Mouse (Mus musculus) lung, embryonic 16.5 days (tissue): ENCODE results near the gene Mvb12b. TPM values are rescaled to one million over a fixed set of nuclear protein-coding genes. Genes with fewer than 3 reads are reported as not detected.

Experiments
- ATAC-seq: fragments of 200-750 bp; cut with Nextera tagmentation; 2 replicates; pipeline ENCODE4 v1.8.0; 2017; ENCODE audit warnings: low read depth, mild to moderate bottlenecking, moderate library complexity
- H3K27ac ChIP-seq: fragments of 300-500 bp; sonication (generic); 2 replicates; pipeline ENCODE4 v1.5.1; 2014; ENCODE audit warnings: mild to moderate bottlenecking, control low read depth, low read length
- H3K27me3 ChIP-seq: fragments of 300-500 bp; sonication (generic); 2 replicates; pipeline ENCODE4 v1.6.1; 2014; ENCODE audit warnings: low read depth, low read length, mixed read lengths; ENCODE audit not compliant: control insufficient read depth, insufficient read depth
- H3K36me3 ChIP-seq: fragments of 300-500 bp; sonication (generic); 2 replicates; pipeline ENCODE4 v1.6.1; 2014; ENCODE audit warnings: low read length; ENCODE audit not compliant: control insufficient read depth, insufficient read depth
- H3K4me1 ChIP-seq: fragments of 300-500 bp; sonication (generic); replicated peaks from 2 replicates; pipeline ENCODE4 v1.6.1; 2014; ENCODE audit warnings: low read length, mixed read lengths; ENCODE audit not compliant: control insufficient read depth, insufficient read depth
- H3K4me2 ChIP-seq: fragments of 300-500 bp; sonication (generic); 2 replicates; pipeline ENCODE4 v1.6.1; 2014; ENCODE audit warnings: low read depth, low read length, control low read depth
- H3K4me3 ChIP-seq: fragments of 300-500 bp; sonication (generic); 2 replicates; pipeline ENCODE4 v1.5.1; 2014; ENCODE audit warnings: mild to moderate bottlenecking, low read length, control low read depth
- H3K9ac ChIP-seq: fragments of 300-500 bp; sonication (generic); 2 replicates; pipeline ENCODE4 v1.6.1; 2014; ENCODE audit warnings: low read length, control low read depth
- H3K9me3 ChIP-seq: fragments of 300-500 bp; sonication (generic); 2 replicates; pipeline ENCODE4 v1.6.1; 2016; ENCODE audit warnings: low read length; ENCODE audit not compliant: control insufficient read depth
- WGBS: fragments of 180-500 bp; shearing (Covaris S2); extraction: QIAGEN DNeasy Blood & Tissue Kit; methylation state at CpG from one replicate; pipeline ENCODE4 v1.1.7; 2014; 5-methylcytosine and 5-hydroxymethylcytosine counted together
- polyA plus RNA-seq: library from polyadenylated mRNA; unstranded; fragments of >200 nt; fragmentation: Nextera tagmentation; extraction: Ambion mirVana; gene quantifications from 2 replicates; pipeline ENCODE4 v1.2.1, GENCODE M21; 2015

Gene Mvb12b
- polyA plus RNA-seq, 1 experiment from 2014 or later = 21.6 TPM

DNA sequence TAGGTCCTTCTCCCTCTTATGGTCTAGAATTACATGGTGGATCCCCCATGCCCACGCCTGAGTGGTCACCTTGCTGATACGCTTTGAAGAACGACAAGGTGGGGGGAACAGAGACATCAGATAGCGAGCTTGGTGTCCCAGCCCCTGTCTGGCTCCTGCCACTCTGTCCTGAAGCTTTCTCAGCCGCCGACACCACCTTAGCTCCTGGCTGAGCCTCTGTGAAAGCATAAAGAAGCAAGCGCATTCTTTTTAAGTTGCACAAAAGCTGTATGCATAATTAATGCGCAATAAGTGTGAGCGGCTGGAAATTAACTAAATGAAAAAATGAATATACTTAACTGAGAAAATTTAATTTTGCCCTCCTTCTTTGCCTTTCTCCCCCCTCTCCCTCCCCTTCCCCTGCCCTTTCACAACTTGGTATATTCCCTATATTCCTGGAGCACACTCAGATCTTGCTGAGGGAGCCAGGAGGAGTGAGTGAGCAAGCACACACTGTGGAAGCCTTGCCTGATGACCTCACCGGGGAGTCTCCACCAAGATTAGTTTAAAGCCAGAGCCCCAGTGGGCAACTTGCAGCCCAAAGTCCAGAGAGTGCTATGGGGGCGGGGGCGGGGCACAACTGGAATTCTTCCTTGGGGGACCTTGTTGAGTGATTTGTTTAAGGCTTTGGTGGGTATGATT is 174.0 kb downstream of the Mvb12b start:
- H3K9me3 ChIP-seq = no peaks in the 10 kb centered on the region
- peaks cover 25% of the 10 kb centered on the region for H3K27me3 ChIP-seq
- 0 out of 2 replicates have a peak, but pooled peaks cover 3% of the 10 kb centered on the region for H3K4me1 ChIP-seq
- no peak overlapping the region for H3K9ac ChIP-seq
- H3K36me3 ChIP-seq = no peaks in the 10 kb centered on the region
- ATAC-seq = no peak
- H3K4me2 ChIP-seq = no peak overlapping the region
- WGBS = 40% methylated on average over 12 of the region's 12 CpGs
- H3K27ac ChIP-seq = no peak overlapping the region
- H3K4me3 ChIP-seq = no peak overlapping the region

DNA sequence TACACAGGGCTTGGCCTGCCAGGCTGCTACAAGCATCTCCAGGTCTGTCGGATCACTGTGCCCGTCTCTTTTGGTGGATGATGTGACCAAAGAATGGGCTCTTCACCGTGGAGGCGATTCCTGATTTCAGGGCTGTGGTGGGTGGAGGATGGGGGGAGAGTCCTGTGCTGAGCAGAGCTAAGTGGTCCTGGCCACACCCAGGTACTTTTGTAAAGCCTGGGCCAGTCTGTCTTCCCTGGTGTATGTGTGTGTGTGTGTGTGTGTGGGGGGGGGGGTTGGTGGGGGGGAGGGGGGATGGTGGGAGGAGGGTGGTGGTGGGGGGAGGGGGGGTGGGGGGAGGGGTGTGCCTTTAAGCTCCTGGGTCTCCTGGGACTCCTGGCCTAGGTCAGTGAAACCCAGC is 174.9 kb downstream of the Mvb12b start:
- Histone ChIP-seq H3K4me1 (0 out of 2 replicates have a peak, but pooled peaks cover 2% of the 10 kb centered on the region), H3K9ac (no peak overlapping the region), H3K27ac (no peak overlapping the region), H3K9me3 (no peaks in the 10 kb centered on the region), H3K36me3 (no peaks in the 10 kb centered on the region), H3K4me3 (no peak overlapping the region), H3K27me3 (peaks cover 25% of the 10 kb centered on the region), H3K4me2 (no peak overlapping the region)
- WGBS = 30% methylated on average over 4 of the region's 4 CpGs
- no peak for ATAC-seq

DNA sequence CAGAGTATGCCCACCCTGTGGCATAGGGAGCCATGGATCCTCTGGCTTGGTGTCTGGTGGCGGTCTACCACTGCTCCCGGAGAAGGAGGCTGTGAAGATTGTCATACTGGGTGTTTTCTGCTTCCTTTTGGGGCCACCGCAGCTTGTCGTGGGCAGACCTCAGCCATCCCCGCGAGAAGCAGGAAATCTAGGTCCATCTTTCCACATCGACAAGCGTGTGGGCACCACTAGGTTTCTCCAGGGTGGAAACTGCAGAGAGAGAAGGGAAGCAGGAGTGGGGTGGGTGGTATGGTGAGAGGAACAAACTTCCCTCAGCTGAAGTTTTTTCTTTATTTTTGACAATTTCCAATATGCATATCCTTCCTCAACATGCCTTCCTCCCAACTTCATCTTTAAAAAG is 178.9 kb downstream of the Mvb12b start:
- WGBS = 79% methylated on average over 8 of the region's 8 CpGs
- H3K9ac ChIP-seq = no peak overlapping the region
- H3K27ac ChIP-seq = no peak overlapping the region
- no peak for ATAC-seq
- H3K27me3 ChIP-seq = peaks cover 12% of the 10 kb centered on the region
- H3K9me3 ChIP-seq = no peaks in the 10 kb centered on the region
- H3K4me1 ChIP-seq = no peaks in the 10 kb centered on the region
- no peak overlapping the region for H3K4me2 ChIP-seq
- no peaks in the 10 kb centered on the region for H3K36me3 ChIP-seq
- H3K4me3 ChIP-seq = no peak overlapping the region

DNA sequence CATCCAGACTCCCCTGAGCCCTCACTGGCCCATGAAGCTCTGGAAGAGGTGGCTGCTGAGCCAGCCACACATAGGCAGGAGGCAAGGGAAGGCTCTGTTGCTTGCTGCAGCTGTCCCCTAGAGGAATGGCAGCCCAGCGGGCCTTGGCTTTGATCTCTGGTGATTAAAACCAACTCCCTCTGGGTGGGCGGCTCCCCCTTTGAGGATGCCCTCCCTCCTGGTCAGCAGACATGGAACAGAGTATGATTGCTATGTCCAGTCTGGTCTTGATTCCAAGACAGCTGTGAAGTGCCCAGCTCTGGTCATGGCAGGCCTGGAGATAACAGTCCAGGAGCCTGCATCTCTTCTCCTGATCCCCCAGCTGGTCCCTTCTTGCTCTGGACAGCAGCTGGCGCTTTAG is 179.7 kb downstream of the Mvb12b start:
- Histone ChIP-seq H3K9ac (no peak overlapping the region), H3K27ac (no peak overlapping the region), H3K4me2 (no peak overlapping the region), H3K36me3 (no peaks in the 10 kb centered on the region), H3K27me3 (peaks cover 7% of the 10 kb centered on the region), H3K9me3 (no peaks in the 10 kb centered on the region), H3K4me1 (no peaks in the 10 kb centered on the region), H3K4me3 (no peak overlapping the region)
- ATAC-seq = no peak
- 47% methylated on average over 3 of the region's 3 CpGs for WGBS

DNA sequence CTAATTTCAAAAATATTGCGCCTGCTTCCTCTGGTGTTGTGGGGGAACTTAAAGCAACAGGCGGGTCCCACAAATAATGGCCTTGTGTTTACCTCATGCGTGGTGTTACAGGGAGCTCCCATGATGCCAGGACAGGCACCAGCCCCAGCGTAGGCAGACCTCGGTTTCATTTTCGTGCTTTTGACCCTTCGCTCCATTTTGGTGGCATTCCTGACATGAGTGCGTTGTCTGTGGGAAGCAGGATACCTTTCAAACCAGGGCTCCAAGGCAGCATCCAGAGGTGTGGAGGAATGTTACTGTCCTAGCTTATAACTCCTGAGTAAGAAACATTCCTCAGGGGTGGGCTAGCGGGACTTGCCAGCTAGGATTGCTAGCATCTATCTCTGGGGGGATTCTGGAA is 181.3 kb downstream of the Mvb12b start:
- Histone ChIP-seq H3K9me3 (no peaks in the 10 kb centered on the region), H3K9ac (no peak overlapping the region), H3K4me3 (no peak overlapping the region), H3K27ac (no peak overlapping the region), H3K36me3 (no peaks in the 10 kb centered on the region), H3K4me1 (no peaks in the 10 kb centered on the region), H3K4me2 (no peak overlapping the region), H3K27me3 (peaks cover 7% of the 10 kb centered on the region; the same call in 1 of the 2 replicates)
- no peak for ATAC-seq
- 71% methylated on average over 9 of the region's 9 CpGs for WGBS

DNA sequence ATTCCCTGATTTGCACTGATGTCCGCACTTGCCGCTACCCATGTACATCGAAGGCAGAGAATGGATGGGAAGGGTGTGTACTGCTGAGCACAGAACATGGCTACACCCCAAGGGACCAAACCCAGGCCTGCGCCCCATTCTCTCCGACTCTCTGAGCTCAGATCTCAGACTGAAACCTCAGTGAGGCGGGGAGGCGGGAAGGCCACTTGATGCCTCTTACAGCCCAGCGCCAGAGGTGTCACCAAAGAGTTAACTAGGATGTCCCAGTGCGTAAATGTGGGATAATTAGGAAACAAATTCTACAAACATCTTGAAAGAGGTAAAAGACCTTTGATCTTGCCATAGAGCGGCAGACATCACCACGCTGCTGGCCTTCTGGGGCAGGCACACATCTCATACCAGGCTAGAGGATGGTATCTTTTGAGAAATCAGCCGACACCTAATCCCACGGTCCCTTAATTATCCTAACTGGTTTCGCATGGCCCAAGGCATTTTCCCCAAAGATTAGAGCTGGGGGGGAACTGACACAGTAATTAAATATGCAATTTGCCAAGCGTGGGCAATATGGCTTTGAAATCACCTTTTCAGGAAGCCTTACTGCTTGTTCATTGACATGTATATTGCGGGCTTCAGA is 181.9 kb downstream of the Mvb12b start:
- Histone ChIP-seq H3K9ac (no peak overlapping the region), H3K9me3 (no peaks in the 10 kb centered on the region), H3K27me3 (peaks cover 7% of the 10 kb centered on the region; the same call in 1 of the 2 replicates), H3K4me1 (no peaks in the 10 kb centered on the region), H3K4me2 (no peak overlapping the region), H3K27ac (no peak overlapping the region), H3K4me3 (no peak overlapping the region), H3K36me3 (no peaks in the 10 kb centered on the region)
- 46% methylated on average over 16 of the region's 16 CpGs for WGBS
- no peak for ATAC-seq

DNA sequence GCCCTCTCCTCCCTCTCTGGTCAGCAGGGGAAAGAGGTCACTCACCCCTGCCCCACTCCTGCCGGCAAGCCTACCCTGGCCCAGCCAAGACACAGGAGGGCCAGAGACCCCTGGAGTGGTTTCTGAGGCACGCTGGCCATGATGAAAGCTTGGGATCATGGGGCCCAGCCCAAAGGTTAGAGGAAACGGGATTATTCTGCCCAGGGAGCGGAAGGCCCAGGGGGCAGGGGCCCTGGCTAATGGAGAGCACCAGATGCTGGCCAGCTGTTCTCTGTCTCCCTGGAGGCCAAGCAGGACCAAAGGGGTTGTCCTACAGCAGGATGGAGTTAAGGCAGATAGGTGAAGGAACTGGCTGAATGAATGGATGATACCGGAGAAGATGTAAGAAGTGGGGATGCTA is 184.5 kb downstream of the Mvb12b start:
- H3K9ac ChIP-seq = no peak overlapping the region
- WGBS = 52% methylated on average over 5 of the region's 5 CpGs
- peaks cover 10% of the 10 kb centered on the region; the same call in 1 of the 2 replicates for H3K27me3 ChIP-seq
- H3K4me1 ChIP-seq = no peaks in the 10 kb centered on the region
- no peaks in the 10 kb centered on the region for H3K36me3 ChIP-seq
- no peak for ATAC-seq
- no peak overlapping the region for H3K27ac ChIP-seq
- no peak overlapping the region for H3K4me3 ChIP-seq
- no peak overlapping the region for H3K4me2 ChIP-seq
- no peaks in the 10 kb centered on the region for H3K9me3 ChIP-seq

DNA sequence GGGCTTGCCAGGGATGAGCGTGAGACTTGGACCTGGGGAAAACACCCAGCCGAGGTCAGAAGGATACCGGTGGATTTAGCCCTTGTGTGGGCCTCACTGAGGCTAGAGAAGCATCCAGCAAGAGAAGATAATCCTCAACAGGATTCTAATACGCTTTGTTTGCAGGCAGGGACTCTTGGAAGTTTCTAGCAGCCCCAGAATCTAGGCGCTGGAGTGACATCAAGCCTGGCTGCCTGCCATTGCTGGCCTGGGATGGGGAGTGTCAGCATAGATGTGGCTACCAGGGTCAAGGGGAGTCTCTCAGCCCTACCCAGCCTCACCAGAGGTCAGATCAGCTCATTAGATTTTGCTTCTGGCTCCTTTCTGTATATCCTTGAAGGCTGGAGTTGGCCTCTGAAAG is 185.0 kb downstream of the Mvb12b start:
- no peaks in the 10 kb centered on the region for H3K9me3 ChIP-seq
- ATAC-seq = no peak
- no peak overlapping the region for H3K4me2 ChIP-seq
- no peaks in the 10 kb centered on the region for H3K4me1 ChIP-seq
- no peak overlapping the region for H3K4me3 ChIP-seq
- 54% methylated on average over 5 of the region's 5 CpGs for WGBS
- H3K36me3 ChIP-seq = no peaks in the 10 kb centered on the region
- no peak overlapping the region for H3K9ac ChIP-seq
- H3K27me3 ChIP-seq = peaks cover 10% of the 10 kb centered on the region; the same call in 1 of the 2 replicates
- no peak overlapping the region for H3K27ac ChIP-seq

DNA sequence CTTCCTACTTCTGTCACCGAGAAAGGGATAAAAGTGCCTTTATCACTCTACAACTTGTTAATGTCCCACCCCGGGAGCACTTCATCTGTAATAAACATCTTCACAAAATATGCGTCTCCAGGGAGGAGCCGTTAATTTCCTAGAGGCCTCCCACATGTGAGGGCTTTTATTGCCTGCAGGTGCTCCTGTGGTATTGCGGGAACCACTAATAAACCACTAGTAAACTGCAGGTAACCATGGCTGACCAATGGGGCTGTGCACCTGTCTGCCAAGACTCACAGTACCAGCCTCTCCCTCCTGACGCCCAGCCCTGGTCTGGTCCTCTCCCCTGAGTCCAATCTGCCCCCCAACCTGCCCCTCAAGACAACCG is 186.3 kb downstream of the Mvb12b start:
- peaks cover 3% of the 10 kb centered on the region; the same call in 1 of the 2 replicates for H3K27me3 ChIP-seq
- no peak overlapping the region for H3K4me2 ChIP-seq
- H3K9me3 ChIP-seq = no peaks in the 10 kb centered on the region
- H3K4me3 ChIP-seq = no peak overlapping the region
- H3K9ac ChIP-seq = no peak overlapping the region
- WGBS = 48% methylated on average over 7 of the region's 7 CpGs
- H3K36me3 ChIP-seq = no peaks in the 10 kb centered on the region
- H3K27ac ChIP-seq = no peak overlapping the region
- H3K4me1 ChIP-seq = no peaks in the 10 kb centered on the region
- ATAC-seq = no peak
